Mouse (Mus musculus) midbrain, postnatal 0 days (tissue): ENCODE data around the gene Thap2. TPM values are rescaled to one million over a fixed set of nuclear protein-coding genes. Genes with fewer than 3 reads are reported as not detected.

Source experiments
- ATAC-seq: fragments of 200-750 bp; cut with Nextera tagmentation; 2 replicates; pipeline ENCODE4 v1.8.0; 2017; ENCODE audit warnings: moderate number of reproducible peaks, mild to moderate bottlenecking, moderate TSS enrichment, moderate library complexity; ENCODE audit not compliant: low FRiP score
- DNase-seq: peaks from one replicate; pipeline ENCODE4 v3.0.0-alpha.2; 2015; ENCODE audit warnings: low spot score
- H3K27ac ChIP-seq: fragments of 300-500 bp; sonication (generic); 2 replicates; pipeline ENCODE4 v1.5.1; 2014; ENCODE audit warnings: low read depth, mild to moderate bottlenecking, low read length, mixed read lengths
- H3K27me3 ChIP-seq: fragments of 300-500 bp; sonication (generic); 2 replicates; pipeline ENCODE4 v1.6.1; 2014; ENCODE audit warnings: low read length, control low read depth, mixed read lengths; ENCODE audit not compliant: insufficient read depth
- H3K36me3 ChIP-seq: fragments of 300-500 bp; sonication (generic); 2 replicates; pipeline ENCODE4 v1.6.1; 2014; ENCODE audit warnings: low read length, control low read depth, mixed read lengths; ENCODE audit not compliant: insufficient read depth
- H3K4me1 ChIP-seq: fragments of 300-500 bp; sonication (generic); 2 replicates; pipeline ENCODE4 v1.6.1; 2014; ENCODE audit warnings: mild to moderate bottlenecking, control low read depth, antibody characterized with exemption, low read length, mixed read lengths; ENCODE audit not compliant: insufficient read depth
- H3K4me2 ChIP-seq: fragments of 300-500 bp; sonication (generic); 2 replicates; pipeline ENCODE4 v1.6.1; 2014; ENCODE audit warnings: low read depth, mild to moderate bottlenecking, low read length, mixed read lengths; ENCODE audit not compliant: poor library complexity, severe bottlenecking
- H3K4me3 ChIP-seq: fragments of 300-500 bp; sonication (generic); 2 replicates; pipeline ENCODE4 v1.5.1; 2014; ENCODE audit warnings: low read depth, mild to moderate bottlenecking, low read length, moderate library complexity
- H3K9ac ChIP-seq: fragments of 300-500 bp; sonication (generic); replicated peaks from 2 replicates; pipeline ENCODE4 v1.6.1; 2014; ENCODE audit warnings: mild to moderate bottlenecking, low read length, moderate library complexity, mixed read lengths; ENCODE audit not compliant: poor library complexity, severe bottlenecking
- H3K9me3 ChIP-seq: fragments of 300-500 bp; sonication (generic); 2 replicates; pipeline ENCODE4 v1.6.1; 2016; ENCODE audit warnings: low read length, control low read depth
- CTCF ChIP-seq: IDR thresholded peaks from 2 replicates; pipeline ENCODE4 v1.5.1; 2016; ENCODE audit warnings: antibody characterized with exemption, mild to moderate bottlenecking
- WGBS: fragments of 180-500 bp; shearing (Covaris S2); extraction: QIAGEN DNeasy Blood & Tissue Kit; methylation state at CpG from one replicate; pipeline ENCODE4 v1.1.7; 2014; 5-methylcytosine and 5-hydroxymethylcytosine counted together
- polyA plus RNA-seq: library from polyadenylated mRNA; unstranded; fragments of >200 nt; fragmentation: Nextera tagmentation; extraction: Ambion mirVana; gene quantifications from 2 replicates; pipeline ENCODE4 v1.2.1, GENCODE M21; 2015
- total RNA-seq: library from RNA; depleted of rRNA; stranded (reverse); fragments of >200 nt; gene quantifications from 2 replicates; pipeline ENCODE4 v1.2.3, GENCODE M21; 2014

The Thap2 gene
- total and polyA plus RNA-seq, 2 experiments from 2014 or later: 9.9 to 12.2 TPM

- 8% methylated on average over 12 of the region's 12 CpGs for WGBS
- Histone ChIP-seq H3K27me3 (no peaks in the 10 kb centered on the region), H3K27ac (no peak overlapping the region), H3K4me1 (peaks cover 9% of the 10 kb centered on the region), H3K9ac (peak overlapping the region; percentile 44), H3K4me2 (peak overlapping the region; percentile 69), H3K4me3 (peak overlapping the region; percentile 89), H3K9me3 (no peaks in the 10 kb centered on the region), H3K36me3 (no peaks in the 10 kb centered on the region)
- no peak for TF ChIP-seq CTCF
- ATAC-seq (no peak), DNase-seq (peak; percentile 7)
Observed at GRCm38 (mm10) chr10:115382846-115383643, 1.2 kb downstream of the Thap2 start.

GRCm38 (mm10) chr10:115381506-115382084 lies 2.6 kb downstream of the Thap2 start:
- TF ChIP-seq CTCF: no peak
- Histone ChIP-seq H3K4me3 (no peak overlapping the region), H3K4me1 (peaks cover 6% of the 10 kb centered on the region; the same call in 1 of the 2 replicates), H3K27ac (no peak overlapping the region), H3K9me3 (no peaks in the 10 kb centered on the region), H3K9ac (no peak overlapping the region), H3K36me3 (no peaks in the 10 kb centered on the region), H3K4me2 (no peak overlapping the region), H3K27me3 (no peaks in the 10 kb centered on the region)
- DNase-seq (no peak), ATAC-seq (no peak)
- WGBS: 77% methylated on average over 2 of the region's 2 CpGs

GRCm38 (mm10) chr10:115363151-115363550 lies 21.1 kb downstream of the Thap2 start:
- ATAC-seq: no peak
- no peak overlapping the region for H3K4me3 ChIP-seq
- no peak for TF ChIP-seq CTCF

GRCm38 (mm10) chr10:115362623-115362964 lies 21.6 kb downstream of the Thap2 start:
- ATAC-seq (peak; percentile 21), DNase-seq (peak; percentile 4)
- Histone ChIP-seq H3K4me2 (peak overlapping the region; percentile 63), H3K4me1 (peaks cover 4% of the 10 kb centered on the region; the same call in 1 of the 2 replicates), H3K9me3 (no peaks in the 10 kb centered on the region), H3K36me3 (no peaks in the 10 kb centered on the region), H3K27ac (peak overlapping the region; percentile 82), H3K27me3 (no peaks in the 10 kb centered on the region), H3K4me3 (peak overlapping the region; percentile 63), H3K9ac (peak overlapping the region; percentile 70; the same call in 1 of the 2 replicates)
- WGBS: 7% methylated on average over 9 of the region's 9 CpGs
- no peak for TF ChIP-seq CTCF

More at GRCm38 (mm10) chr10:115363151-115363550, 21.1 kb downstream of the Thap2 start:
- H3K4me1 ChIP-seq: peaks cover 4% of the 10 kb centered on the region; the same call in 1 of the 2 replicates
- no peaks in the 10 kb centered on the region for H3K27me3 ChIP-seq
- no peak overlapping the region for H3K9ac ChIP-seq
- no peaks in the 10 kb centered on the region for H3K36me3 ChIP-seq
- no peak overlapping the region for H3K4me2 ChIP-seq
- 90% methylated on average over 4 of the region's 4 CpGs for WGBS
- H3K9me3 ChIP-seq: no peaks in the 10 kb centered on the region
- no peak for DNase-seq
- no peak overlapping the region for H3K27ac ChIP-seq

GRCm38 (mm10) chr10:115361840-115362622 lies 22.2 kb downstream of the Thap2 start, which contains the start of gene Tmem19:
Gene Tmem19, minus strand, starts transcription at chr10:115362501.
- no peak; the same call in none of the 2 replicates for TF ChIP-seq CTCF
- H3K4me3 ChIP-seq: peak within 1 kb of the TSS; percentile 63
- H3K4me2 ChIP-seq: peak within 1 kb of the TSS; percentile 63
- H3K4me1 ChIP-seq: peaks cover 4% of the 10 kb centered on the region; the same call in 1 of the 2 replicates
- peaks cover 3% of the 10 kb centered on the region; the same call in 1 of the 2 replicates for H3K36me3 ChIP-seq
- peak within 1 kb of the TSS; percentile 70 for H3K9ac ChIP-seq
- ATAC-seq: peak; percentile 99
- no peaks in the 10 kb centered on the region for H3K9me3 ChIP-seq
- H3K27me3 ChIP-seq: no peaks in the 10 kb centered on the region
- H3K27ac ChIP-seq: peak within 1 kb of the TSS; percentile 82
- DNase-seq: peak; percentile 98
- WGBS: under 1% methylated on average over 42 of the region's 58 CpGs
